Mouse (Mus musculus) ES-Bruce4 (cell line): ENCODE data around the gene Drd1.

ENCODE experiments used
- CTCF ChIP-seq: IDR thresholded peaks from one replicate; pipeline ENCODE4 v1.8.1; 2011; ENCODE audit warnings: low read depth, low read length
- EP300 ChIP-seq: IDR thresholded peaks from 2 replicates; pipeline ENCODE4 v1.6.1; 2011; ENCODE audit warnings: low read depth, low read length; ENCODE audit not compliant: insufficient read depth
- POLR2A ChIP-seq: IDR thresholded peaks from one replicate; pipeline ENCODE4 v1.8.1; 2011; ENCODE audit warnings: low read length; ENCODE audit not compliant: insufficient read depth

DNA sequence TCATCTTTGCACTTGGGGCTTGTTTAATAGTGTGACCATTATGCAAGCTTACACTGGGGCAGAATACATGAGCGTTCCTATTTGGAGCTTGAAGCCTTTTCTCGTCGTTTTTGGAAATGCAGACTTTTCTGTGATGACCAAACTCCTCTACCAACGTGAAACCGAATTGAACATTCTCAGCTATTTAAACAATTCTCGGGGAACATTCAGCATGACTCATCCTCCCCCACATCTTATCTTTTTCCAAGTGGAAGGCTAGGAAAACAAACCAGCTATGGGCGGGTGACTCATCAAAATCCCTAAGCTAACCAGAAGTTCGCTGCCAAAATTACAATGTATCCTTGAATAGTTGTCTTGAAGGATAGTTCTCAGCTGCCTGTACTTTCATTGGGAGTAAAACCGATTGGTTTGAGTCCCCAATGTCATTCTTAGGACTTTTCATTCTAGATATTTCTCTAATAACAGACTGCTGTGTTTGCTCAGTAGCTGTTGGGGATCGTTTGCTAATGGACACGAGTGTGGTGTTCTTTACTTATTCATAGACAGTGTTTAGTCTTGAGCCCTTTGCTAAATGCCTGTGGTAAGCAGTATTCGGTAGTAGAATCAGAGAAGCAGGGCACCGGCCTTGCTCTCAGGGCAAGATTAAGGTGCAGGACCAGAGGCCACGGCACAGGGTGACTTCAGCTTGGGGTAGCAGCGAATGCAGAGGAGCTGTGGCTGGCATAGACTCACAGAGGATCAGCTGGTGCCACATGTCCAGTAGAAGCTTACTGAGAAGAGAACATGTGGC is 45.7 kb upstream of the Drd1 start:
- TF ChIP-seq EP300 (no peak), POLR2A (no peak), CTCF (no peak)
